Mouse (Mus musculus) left cerebral cortex, adult 8-10 months (tissue): Measurements from ENCODE around the gene Cryba4. TPM values are rescaled to one million over a fixed set of nuclear protein-coding genes. Genes with fewer than 3 reads are reported as not detected.

Experiments
- DNase-seq, 2 experiments: peaks; one replicate each; pipeline ENCODE4 v3.0.0; 2022; ENCODE audit warnings: low spot score in 2 of 2
- total RNA-seq, 4 experiments: library from RNA; stranded (reverse); gene quantifications; 2 replicates each; pipeline ENCODE4 v1.2.4; 2022

Gene Cryba4
- total RNA-seq, 4 experiments from 2014 or later: 0.51 to 1.5 (median 0.82) TPM

DNA sequence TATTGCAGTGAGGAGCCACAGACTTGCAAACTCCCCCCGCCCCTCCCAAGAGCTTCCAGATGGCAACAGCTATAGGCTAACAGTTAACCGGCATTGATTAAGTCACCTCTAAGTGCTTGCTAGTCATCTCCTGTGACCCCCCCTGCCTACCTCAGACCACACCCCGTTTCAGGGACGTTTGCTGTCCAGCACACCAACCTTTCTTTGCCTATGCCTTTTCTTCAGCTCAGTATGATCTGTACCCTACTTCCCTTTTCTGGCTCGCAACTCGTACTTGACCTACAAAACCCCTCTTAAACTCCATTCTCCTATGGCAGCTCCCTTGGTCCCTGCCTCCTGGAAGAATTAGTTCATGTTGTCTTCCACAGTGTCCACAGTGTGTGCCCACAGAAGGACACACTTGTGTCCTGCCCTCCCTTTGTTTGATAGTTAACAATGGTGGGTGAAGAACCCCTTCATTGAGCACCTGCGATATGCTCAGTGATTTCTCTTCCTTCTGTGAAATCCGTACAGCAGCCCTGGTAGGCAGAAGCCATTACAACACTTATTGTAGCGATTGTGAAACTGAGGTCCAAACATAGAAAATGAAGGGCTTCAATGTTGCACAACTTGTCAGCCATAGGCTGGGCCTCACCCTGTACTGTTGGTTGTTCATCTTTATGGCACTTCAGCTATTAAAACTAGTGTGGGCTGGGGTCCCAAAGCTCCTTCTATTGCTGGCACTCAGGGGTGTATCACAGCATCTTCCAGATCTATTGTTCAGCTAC is 13.9 kb upstream of the Cryba4 start:
- DNase-seq: no peak

DNA sequence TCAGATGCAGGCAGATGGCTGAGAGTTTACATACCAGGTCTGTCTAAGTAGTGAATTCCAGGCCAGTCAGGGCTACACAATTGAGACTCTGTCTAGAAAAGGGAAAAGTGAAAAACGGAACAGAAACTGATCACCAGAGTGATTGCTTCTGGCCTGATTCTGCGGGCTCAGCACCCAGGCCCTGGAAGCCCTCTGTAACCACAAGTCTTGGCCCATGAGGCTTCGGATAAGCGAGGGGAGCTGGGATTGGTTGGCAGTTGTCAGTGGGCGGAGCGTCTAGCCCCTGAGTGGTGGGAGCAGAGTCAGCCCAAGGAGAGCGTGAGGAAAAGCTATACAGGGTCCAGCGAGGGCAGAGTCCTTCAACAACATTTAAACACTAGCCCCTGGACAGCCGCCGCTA is 13.2 kb upstream of the Cryba4 start:
- DNase-seq: no peak

DNA sequence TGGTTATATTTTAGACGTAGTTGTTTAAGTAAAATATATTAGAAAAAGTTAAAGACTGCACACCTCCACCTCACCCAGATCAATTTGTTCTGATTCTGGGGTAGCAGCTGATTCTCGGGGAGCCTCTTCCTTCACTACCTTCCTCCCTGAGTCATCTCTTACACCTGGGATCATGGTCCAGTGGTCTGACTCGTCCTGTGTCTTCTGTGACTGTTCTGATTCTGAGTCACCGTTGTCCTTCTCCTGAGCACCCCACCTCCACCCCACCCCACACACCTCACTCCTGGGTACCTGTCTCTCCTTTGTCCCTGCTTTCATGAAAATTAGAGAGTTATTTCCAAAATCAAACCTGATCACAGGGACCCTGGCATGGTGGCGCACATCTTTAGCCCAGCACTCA is 12.8 kb upstream of the Cryba4 start:
- no peak for DNase-seq

DNA sequence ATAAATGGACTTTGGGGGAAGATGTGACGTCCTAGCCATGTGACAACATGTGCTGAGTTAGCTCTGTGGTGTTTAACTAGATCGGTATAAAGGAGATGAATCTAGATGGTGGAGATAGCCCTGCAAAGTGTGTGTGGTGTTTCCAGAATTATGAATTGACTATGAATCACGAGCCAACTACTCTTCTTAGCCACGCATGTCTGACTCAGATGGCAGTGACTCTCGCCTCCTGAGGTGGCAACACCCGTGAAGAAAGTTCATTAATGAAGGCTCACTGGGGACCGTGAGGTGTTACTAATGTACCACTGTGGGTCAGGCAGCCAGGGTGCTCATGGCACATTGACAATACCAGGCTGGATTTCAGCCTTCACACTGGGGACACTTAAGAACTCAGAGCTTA is 11.8 kb upstream of the Cryba4 start:
- no peak for DNase-seq

DNA sequence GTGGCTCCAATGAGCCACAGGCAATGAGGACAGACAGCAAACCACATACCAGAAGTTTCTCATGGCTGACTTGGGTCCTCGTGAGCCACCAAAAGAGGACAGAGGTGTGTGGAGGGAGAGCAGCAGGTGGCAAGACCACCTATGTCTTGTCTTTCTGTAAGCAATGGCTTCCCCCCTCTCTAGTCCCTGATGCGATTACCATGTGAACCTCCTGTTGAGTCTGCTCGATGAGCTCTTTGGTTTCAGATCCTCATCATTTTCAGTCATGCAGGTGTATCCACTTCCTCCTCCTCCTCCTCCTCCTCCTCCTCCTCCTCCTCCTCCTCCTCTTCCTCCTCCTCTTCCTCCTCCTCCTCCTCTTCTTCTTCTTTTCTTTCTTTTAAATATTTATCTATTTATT is 8.5 kb upstream of the Cryba4 start:
- DNase-seq: no peak

DNA sequence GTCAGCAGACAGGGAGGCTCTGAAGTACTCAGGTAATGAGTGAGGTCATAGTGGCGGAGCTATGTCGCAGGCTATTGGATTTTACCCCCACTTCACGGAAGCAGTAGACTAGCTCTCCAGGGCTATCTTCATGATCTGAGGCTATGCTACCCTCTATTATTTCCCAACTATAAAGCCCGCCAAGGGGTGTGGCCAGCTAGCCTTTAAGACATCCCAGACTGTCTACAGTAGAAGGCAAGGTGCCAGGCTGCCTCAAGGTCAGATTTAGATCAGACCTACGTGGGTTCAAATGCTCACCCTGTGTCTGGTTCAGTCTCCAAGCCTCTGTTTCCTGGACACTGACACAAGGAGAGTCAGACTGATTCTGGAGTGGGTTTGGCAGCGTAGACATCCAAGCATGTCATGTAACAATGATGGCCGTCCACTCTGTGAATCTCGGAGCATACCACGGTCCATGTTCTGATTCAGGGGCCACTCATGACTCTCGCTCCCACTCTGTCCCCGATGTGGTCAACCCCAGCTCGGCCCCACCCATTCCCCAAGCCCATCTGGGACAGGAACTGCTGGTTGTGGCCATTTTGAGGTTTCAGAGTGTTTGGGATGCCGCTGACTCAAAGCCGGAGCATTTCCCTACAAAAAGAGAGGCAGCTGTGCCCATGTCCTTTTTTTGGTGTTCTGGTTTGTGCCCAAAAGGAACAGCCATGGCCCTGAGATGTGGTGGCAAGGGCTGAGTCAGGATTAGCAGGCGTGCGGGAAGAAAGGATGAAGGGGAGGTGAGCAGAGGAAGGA is 7.7 kb upstream of the Cryba4 start:
- DNase-seq: no peak

DNA sequence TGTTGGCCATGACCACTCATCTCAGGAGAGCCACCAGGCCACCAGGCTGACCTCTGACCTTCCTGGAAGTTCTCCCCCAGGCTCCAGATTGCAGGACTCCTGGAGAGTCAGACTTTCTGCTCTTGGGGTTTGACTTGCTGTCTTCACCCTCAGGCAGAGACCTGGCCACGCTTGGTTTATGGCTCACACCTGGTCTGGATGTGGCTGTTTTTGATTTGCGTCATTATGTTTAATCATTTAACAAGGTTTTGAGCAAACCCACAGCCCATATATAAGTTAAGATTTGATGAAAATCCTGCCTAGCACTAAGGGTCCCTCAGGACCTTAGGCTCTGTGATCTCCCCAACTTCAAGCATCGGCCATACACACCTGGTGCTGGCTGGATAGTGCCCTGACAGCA is 5.6 kb upstream of the Cryba4 start:
- no peak for DNase-seq

DNA sequence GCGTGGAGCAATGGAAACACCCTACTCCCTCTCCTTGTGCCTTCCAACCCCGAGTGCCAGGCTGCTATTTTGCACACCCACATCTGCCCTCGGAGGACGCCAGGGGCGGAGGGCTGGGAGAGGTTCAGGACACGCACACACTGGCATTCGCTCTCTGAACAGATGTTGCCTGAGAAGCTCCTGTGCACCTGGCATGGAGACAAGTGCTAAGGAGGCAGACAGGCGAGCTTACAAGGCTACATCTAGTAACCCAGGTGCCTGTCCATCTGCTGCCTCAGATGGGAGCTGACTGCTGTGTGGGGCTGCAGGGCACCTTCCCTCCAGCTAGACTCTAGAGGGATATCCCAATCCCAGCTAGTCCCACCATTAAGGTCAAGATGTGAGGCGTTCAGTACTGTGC is 4.1 kb upstream of the Cryba4 start:
- DNase-seq: no peak

DNA sequence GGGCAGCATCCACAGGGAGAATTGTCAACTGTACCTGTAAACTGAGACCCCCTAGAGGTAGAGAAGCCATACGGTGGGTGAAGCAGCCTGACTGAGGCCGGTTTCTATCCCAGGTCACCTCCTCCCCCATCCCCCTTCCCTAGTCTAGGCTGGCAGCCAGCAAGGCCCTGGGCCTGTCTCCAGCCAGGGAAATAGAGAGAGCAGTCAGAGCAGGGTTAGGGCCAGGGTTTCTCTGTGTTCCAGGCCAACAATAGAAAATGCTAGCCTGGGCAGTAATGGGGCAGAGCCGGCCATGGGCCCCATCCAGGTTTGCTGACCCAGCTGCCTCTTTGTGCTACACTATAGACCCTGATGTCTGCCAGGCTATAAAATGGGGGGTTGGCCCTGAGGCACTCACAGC is 3.1 kb upstream of the Cryba4 start, which contains the start of gene Crybb1:
Gene Crybb1 (plus strand): TSS at position 390 of the 400 bp plus-strand sequence.
- DNase-seq: peak in 1 of 2 experiments; percentile 76

DNA sequence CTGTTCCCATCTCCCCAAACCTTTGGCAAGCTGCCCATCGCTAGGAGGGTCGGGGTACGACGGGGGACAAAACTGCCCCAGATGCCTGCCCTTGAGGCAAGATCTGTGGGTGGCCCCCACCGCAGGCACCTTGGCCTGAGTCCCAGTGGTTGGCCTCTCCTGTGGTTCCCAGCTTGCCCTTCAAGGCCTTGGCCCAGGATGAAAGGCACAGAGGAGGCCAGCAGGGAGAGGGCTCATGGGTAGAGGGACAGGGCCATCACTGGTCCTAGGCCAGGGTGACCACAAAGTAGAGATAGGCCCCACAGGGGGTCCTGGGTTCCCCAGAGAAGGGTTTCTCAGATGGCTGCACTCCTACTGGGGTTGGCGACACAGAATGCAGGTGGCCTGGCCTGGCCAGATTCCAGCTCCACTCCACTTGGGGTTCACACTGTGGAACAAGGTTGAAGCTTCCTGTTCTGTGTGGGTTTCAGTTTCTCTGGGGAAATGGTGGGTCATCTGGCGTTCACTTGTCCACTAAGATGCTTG is 2.0 kb upstream of the Cryba4 start:
- peak in 1 of 2 experiments; percentile 66 for DNase-seq

DNA sequence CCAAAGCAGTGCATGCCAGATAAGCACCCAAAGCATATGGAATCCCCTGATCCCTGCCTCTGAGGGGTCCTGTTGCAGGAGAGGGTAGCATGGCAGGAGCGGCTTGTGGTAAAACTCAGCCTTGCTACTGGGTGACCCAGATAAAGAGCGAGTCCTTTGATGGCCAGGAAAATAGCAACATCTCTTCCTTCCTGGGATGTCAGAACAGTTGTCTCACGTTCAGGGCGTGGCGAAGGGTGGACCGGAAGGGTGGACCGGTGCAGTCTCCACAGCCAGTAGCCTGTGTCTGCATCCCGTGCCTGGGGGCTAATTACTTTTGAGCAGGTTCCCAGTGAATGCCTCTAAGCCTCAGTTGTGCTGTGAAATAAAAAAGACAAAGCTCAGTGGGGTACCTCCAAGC is 851 bp upstream of the Cryba4 start:
- DNase-seq: no peak

DNA sequence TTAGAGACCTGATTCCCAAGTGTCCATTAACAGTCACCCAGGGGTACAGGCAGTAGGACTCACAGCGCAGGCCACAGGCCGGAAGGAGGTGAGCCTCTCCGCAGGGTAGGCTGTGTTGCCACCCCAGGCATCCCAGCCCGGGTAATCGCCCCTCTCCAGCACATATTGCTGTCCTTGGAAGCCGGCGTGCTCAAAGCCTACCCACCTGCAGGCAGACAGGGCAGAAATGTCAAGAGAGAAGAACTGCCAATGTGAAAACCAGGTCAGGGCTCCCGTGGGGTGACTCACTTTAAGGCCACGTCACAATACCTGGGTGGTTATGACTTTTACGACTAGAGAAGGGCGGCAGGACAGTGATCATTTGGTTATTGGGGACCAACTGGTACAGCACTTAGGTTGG is 3.2 kb downstream of the Cryba4 start:
- no peak for DNase-seq

DNA sequence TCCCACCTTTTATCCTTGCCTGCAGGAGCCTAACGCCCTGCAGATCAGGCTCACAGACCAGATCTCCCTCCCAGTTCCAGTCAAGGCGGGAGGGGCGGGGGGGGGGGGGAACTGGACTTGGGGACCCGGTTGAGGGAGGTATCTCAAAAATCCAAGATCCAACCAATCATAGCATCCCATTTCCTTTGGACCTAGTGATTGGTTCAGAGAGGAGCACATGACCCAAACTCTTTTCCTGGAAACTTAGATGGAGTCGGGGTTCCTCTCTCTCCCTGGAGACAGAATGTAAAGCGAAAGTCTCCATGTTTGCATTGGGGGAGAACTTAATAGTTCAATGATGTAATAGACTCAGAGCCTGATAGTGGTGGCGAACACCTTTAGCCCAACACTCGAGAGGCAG is 4.9 kb downstream of the Cryba4 start:
- DNase-seq: no peak

DNA sequence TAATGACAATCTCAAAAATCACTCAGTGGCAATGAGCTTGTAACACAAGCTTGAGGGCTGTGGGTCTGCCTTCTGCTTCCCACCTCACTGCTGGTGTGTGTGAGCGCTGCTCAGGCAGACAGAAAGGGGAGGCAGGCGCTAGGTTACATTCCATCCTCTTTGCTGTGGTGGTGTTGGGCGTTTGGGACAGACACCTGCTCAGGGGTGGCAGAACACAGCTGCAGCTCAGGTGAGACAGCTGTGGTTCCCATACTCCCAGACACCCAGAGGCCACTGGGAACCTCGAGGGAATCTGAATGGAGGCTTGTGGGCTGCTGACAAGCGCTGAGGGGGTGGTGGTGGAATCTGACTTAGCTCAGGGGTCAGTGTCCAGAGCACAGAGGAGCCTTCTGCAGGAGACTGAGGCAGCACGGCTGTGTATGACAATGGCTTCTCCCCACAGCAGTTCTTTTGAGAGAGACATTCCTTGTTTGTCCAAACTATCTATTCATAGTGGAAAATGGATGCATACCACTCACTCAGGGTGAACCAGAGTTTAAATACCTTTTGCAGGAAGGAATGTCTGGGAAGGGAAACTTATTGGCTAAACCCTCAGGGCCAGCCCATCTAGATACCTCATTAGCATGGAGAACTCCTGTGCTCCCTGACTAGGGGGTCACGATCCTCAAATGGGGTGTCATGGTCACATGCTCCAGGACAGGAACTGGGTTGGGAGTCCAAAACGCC is 7.3 kb downstream of the Cryba4 start:
- DNase-seq: no peak

DNA sequence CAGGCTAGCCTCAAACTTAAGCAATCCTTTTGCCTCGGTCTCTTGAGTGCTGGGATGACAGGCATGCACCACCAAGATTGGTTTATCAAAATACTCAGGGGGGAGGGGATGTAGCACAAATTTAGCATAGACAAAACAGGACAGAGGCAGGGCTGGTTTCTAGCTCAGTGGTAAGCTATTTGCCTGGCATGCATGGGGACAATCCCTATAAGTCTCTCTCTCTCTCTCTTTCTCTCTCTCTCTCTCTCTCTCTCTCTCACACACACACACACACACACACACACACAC is 8.1 kb downstream of the Cryba4 start:
- DNase-seq: no peak

DNA sequence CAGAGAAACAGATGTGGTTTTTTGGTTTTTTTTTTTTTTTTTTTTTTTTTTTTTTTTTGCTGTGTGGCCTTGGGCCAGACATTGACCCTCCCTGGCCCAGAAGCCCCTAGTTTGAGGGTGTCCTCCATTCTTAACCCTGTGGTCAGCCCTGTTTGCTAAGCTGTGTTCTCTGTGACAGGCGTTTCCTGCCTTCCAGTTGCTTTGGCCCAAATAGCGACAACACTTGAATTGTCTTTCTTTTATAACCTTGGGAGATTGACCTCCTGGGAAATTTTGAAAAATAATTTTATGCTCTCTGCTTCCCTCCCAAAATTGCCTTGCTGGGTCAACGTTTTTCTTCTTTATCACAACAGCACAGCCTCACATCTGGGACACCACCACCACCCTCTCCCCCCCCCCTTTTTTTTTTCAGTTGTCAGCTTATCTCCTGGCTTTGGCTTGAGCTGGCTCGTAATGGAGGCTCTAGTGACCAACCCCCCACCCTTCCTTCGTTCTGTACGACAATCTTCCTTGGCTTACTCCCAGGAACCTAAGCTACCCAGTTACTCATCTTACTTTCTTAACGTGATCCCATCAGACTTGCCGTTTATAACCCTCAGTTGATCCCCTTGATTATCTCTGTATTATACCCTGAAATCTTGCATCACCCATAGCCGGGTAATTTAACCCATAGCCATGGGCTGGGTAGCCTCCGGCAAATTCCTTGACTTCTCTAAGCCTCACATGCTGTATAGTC is 8.6 kb downstream of the Cryba4 start:
- DNase-seq: no peak

DNA sequence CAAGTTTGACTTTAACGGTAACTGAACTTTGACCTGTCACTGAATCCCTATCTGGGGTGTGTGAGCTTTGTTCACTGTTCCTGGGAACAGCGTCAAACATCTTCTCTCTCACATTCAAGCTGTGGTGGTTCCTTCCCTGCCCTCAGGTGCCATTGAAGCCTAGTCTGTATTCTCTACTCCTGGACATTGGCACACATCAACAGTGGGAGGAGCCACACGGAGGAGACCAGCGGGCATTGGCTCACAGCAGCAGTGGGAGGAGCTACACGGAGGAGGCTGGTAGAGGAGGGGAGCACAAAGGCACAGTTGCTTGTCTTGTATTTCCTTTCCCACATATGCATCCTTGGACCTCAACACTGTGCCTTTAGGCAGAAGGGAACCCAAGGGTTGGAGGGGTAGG is 9.3 kb downstream of the Cryba4 start:
- no peak for DNase-seq

DNA sequence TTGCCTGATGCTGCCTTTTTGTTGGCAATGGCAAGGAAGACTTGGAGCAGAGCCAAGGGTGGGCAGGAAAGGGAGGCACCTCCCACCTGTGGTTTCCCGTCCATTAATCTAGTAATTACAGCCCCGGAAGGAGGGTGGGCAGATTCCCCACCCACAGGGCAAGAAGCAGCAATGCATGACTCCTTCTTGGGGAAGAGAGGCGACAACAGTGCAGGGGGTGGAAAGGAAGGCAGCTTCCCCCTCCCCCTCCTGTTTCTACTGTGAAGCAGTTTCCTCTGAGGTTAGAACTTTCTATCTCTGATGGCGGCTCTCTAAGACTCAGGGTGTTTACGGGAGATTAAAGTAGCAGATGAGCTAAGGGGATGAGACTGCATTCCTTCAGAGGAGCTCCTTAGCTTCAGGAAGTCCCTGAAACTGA is 9.9 kb downstream of the Cryba4 start:
- no peak for DNase-seq

DNA sequence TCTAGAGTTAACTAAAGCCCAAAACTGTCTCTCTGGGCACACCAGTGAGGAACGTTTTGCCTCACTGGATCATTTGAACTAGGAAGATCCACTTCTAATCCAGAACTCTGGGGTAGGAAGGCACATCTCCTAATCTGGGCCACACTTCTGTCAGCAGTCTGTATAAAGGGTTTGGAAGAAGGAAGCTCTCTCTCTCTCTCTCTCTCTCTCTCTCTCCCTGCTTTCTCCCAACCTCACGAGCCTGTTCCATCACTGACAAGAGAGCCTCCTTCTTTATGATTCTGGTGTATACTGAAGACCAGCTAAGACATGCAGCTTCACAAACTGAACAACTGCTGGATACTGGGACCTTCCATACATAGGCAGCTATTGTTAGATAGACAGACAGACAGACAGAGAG is 10.5 kb downstream of the Cryba4 start:
- DNase-seq: no peak

DNA sequence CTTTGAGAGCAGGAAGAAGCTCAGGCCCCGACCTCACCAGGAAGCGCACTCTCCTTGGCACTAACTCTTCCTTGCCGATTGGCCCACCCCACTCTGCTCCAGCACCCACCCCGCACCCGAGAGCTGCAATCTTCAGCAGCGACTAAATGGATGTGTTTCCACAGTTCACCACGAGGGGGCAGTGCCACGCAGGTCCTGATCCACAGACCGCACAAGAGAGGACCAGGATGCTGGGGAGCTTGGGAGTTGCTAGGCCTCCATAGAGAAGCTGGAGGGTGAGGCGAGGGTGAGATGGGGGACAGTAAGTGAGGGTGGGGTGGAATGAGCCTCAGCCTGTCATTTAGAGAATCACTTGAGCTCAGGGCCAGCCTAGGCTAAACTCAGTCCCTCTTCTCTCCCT is 11.6 kb downstream of the Cryba4 start:
- DNase-seq: peak; percentile 78 to 92

DNA sequence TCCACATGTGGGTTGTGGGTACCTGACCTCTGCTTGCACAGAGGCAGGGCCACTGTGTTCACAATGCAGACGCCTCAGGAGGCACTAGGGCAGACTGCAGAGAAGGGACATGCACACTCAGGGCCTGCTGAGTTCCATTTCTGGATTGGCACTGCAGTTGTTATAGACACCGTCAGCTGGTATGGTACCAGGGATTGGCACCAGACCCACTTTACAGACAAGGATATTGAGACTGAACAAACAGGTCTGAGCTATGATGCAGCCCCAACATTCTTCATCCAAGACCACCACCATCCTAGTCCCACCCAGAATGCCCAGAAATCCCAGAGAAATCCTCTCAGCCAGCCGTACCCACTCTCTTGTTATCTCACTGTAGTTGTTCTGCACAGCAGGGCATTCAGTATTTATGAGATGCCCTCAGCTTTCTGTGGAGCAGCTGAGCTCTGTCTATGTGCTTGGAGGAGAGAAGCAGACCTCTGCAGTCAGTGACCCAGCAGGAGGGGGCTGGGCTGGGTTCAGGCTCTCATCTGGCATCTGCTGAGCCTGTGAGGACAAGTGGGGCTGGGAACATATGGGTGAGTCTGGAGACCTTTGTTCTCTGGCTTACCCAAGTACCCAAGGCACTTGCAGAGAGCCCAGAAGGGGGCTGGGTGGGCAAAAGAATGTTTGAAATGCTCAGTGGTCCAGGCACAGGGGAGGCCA is 13.4 kb downstream of the Cryba4 start:
- no peak for DNase-seq
